Mouse (Mus musculus) ovary, postnatal 10 days (tissue): ENCODE measurements around the gene Tekt2.

Experiments
- DNase-seq: peaks from one replicate; pipeline ENCODE4 v3.0.0; 2022; ENCODE audit warnings: low spot score

The Tekt2 gene

DNA sequence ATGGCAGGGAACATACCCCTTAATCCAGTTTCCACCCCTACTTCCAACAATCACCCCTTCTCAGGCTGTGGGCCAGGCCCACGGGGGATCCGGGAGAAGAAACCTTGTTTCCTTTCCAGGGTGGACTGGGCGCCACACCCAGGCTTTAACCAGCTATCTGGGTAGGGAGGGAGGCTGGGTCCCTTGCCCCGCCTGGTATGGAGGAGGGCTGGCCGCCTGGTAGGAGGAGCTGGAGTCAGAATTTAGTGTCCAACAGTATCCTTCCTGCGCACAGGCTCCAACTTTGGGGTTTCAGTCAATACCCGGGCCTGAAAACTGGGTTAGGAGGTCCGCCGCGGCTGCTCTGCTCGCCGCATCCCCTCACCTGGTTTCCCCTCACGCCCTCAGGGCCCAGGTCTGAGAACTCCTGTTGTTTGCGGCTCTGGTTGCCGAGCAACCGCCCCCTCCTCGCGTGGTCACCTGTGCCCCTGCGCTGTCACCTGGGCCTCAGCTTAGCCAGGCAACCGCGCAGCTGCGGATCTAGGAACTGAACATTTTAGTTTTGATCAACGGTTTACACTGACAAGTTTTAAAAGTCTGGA, at the start of gene Tekt2:
Gene Tekt2, minus strand, starts transcription at position 408 of the 581 bp plus-strand sequence.
- DNase-seq, result no peak

DNA sequence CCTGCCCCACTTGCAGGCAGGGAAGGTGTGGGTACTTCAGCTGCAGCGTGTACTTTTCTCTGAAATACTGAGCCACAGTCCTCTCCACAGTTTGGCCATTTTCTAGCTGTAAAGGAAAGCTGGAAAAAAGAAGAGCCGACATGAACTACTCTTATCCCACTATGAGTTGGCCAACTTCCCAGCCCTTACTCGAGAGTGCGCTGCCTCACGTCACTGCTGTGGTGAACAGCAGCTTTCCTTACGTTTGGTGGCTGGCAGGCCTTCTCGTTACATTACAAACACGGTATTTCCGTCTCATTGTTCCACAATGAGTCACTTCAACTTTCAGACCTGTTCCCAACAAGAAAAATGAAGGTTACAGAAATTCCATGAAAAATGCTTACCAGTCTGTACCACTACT, 46.0 kb upstream of the Tekt2 start:
- no peak for DNase-seq

DNA sequence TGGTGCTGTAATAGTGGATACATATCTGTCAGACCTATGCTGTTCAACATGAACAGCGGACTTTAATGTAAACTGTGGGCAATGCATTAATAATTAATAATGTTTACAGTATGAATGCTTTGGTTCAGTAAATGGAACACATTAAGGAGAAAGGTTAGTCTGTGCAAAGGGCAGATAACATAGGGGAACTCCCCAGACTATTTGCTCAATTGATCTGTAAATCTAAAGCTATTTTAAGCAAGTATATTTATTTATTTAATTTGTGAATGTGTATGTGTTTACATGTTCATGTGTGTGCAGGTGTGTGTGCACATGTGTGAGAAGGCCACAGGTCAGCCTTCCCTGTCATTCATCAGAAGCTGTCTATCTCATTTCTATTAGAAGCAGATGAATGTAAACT, 34.6 kb upstream of the Tekt2 start:
- no peak for DNase-seq

DNA sequence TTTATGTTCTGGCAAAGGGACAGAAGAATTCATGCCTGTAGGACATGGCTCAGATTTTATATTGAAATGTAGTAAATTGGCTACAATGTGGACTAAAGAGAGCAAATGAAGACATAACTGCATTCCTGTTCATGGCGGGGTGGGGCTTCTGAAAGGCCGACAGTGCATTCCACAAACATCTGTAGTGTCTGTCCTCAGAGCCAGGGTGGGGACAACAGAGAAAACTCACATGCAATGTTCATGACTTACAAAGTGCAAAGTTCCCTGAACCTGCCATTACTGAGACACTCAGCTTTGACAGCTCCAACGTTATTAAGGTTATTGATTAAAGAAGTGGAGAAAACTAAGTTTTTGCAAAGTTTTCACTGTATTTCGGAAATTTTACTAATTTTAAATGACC, 18.0 kb upstream of the Tekt2 start:
- DNase-seq, result no peak

DNA sequence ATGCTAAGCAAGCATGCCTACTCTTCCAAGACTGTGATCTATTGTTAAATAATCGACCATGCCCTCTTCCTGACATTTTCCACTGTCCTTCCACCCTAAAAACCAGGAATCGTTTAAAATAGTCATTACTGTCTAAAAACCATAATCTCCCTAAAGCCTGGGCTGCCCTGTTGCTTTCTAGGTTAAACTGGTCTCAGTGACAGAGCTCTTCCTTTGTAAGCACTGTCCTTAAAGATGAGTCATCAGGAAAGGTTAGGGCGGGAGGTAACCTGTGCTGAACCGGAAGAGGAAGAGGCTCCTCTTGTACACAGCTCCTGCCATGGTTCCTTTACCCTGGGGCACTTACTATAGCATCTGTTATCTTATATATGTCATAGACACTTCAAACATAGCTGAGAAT, 14.0 kb upstream of the Tekt2 start:
- no peak for DNase-seq

DNA sequence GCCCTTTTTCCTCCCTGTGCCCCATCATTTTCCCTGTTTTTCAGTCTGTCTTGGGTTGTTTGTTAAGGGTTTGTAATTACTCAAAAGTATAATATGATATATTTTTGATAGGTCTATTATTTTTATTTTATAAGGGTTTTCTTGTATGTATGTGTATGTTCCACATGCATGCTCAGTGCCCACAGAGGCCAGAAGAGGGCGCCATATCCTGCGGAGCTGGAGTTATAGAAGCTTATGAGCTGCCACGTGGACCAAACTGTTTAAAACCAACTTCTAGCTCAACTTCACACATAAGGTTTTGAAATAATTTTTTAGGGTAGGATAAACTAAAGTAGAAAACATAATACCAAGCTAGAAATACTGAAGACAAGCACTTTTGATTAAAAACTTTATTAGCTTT, 6.9 kb upstream of the Tekt2 start:
- DNase-seq, result no peak

DNA sequence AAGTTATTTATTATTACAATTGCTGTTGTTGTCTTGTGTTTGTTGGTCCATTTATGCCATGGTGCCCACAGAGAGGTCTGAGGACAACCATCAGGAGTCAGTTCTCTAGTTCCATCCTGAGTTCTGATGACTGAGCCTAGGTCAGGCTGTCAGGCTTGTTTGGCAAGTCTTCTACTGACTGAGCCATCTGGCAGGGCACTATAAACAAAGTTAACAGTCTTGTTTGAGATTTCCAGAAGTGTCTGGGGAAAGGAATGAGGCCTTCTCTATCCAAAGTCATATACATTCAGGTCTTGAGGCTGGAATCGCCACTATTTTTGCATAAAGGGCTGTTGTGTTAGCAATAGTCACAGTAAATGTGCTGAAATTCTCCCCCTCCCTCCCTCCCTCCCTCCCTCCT, 6.3 kb upstream of the Tekt2 start:
- no peak for DNase-seq

DNA sequence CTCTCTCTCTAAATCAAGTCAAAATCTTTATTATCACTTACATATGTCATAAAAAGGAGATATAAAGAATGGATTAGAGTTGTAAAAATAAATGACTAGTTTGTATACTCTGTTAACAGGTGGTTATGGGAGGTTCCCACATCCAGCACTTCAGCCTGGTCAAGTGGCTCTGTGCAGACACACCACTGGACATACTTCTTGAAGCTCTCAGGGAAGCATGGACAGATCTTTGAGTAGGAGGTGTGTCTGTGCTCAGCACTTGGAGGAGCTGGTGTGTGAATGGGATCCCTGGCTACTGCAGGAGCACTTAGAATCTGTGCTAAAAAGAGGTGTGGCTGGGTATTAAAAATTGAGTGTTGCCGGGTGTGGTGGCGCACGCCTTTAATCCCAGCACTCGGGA, 4.8 kb upstream of the Tekt2 start:
- DNase-seq, result no peak

DNA sequence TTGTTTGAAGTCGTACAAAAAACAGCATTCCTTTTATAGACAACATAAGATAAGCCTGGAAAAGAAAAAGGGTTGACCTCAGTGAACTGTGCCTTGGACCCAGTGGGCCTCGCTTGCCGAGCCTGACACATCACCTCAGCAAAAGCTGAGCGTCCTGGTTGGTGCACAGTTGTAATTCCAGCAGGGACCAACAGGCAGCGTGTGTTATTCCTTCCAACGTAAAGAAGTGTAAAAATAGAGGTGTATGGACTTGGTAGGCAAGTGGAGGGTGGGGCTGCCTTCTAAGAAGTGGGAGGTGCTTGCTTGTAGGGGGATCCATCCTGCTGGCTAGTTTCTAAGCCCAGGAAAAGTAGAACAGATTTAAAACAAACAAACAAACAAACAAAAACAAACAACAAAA, 548 bp upstream of the Tekt2 start:
- no peak for DNase-seq

DNA sequence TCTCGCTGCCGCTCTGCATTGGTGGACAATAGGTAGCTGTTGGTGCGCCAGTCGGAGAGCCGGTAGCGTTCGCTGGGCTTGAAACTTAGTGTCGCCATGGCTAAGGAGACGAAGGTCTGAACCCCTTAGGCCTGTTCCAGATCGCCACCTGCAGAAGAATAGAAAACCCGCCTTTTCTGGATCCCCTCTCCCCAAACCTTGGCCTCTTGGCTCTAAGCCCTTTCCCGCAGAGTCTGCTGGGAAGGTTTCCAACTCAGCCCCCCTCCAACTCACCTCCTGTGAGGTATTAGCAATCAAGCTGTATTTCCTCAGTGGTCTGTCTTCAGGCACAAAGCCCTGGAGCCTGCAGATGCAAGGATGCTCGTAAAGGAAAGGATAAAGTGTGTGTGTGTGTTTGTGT, 627 bp downstream of the Tekt2 start:
- no peak for DNase-seq

DNA sequence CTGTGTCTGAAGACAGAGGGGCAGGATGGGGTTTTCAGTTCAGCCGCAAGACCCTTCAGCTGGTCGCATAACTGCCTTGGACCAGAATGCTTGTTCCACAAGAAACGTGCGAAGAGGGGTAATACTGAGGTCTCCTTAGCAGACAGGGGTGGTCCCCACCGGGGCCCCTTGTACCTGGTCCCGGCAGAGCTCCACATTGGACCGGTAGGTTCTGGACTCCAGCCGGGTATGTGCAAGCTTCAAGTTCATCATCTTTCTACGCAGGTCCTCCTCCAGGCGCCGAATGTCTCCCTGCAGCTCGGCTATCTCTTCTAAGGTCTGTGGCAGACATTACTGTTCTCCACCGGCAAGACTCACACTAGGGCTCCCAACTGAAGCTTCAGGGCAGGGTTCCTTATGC, 2.8 kb downstream of the Tekt2 start:
- no peak for DNase-seq

DNA sequence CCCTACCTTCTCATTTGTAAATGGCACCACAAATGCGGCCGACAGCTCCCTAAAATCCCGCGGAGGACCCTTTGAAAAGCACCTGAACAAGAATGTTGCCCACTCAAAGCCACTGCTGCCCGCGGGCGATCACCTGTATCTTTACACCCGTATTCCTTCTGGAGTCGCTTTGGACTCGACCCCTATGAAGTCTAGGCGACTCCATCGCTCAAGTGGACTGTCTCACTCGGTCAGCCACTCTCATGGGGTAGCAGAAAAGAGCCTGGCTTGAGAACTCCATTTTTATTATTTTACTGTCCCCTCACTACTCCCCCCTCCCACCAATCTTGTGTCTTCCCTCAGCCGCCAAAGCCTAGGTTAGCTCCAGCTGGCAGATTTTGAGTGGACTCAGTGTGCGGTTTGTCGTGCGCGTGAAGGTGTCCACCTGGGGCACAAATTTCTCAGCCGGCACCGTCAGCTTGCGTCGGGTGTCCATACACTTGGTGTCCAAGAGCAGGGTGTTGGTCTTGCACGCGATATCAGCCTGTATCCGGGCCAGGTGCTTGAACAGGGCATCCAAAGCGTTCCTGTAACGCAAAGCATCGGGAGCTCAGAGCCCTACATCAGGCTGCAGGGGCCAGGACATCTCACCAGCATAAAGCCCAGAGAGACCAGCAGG, 3.5 kb downstream of the Tekt2 start:
- DNase-seq, result no peak

DNA sequence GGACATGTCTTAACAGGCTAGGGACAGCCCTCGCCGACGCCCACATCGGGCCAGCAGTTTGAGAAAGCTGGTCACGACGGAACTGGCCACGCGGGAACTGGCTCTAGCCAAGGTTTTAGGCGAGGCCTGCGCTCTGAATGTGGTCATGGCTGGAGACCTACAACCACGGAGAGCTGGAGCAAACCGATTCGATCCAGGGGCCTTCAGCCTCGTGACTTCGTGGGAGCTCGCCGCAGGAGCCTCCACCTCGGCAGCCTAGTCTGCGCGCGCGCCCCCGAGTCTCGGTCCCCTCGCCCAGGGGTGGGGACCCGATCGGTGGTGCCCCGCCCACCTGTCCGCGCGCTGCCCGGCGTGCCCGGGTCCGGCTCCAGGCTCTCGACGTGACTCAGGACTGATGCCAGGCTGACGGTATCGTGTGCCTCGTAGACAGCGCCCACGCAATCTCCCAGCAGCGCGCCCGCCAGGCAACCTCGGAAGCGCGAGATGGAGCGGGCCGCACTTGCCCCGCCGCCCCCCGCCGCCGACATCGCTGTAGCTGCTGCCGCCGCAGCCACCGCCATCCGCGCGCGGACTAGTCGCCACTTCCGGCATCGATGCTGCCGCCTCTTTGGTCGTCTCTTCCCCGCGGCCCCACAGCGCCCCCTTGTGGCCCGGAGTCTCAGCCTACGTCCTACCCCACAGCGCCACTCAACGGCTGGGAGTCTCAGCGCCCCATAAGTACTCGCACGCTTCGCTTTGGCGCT, 4.2 kb downstream of the Tekt2 start, which contains the start of gene Adprhl2:
Gene Adprhl2, minus strand, starts transcription at position 593 of the 743 bp plus-strand sequence.
- DNase-seq, result peak; percentile 100

DNA sequence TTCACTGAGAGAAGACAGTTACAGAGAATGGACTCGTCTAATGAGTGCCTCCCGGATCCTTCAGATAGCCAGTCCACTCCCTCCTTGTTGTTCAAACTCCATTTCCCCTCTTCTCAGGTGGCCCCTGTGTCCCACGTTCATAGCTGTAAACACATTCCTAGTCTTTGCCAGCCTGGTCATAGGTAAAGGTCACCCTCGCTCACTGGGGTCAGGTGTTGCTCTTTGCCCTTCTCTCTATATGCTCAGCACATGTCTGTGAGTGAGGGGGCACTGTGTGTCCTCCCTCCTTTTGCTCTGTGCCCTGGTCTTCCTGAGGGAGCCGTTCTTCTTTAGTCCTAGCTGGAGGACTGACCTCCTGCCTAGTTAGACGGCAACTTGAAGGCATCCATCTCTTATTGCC, 5.7 kb downstream of the Tekt2 start:
- no peak for DNase-seq

DNA sequence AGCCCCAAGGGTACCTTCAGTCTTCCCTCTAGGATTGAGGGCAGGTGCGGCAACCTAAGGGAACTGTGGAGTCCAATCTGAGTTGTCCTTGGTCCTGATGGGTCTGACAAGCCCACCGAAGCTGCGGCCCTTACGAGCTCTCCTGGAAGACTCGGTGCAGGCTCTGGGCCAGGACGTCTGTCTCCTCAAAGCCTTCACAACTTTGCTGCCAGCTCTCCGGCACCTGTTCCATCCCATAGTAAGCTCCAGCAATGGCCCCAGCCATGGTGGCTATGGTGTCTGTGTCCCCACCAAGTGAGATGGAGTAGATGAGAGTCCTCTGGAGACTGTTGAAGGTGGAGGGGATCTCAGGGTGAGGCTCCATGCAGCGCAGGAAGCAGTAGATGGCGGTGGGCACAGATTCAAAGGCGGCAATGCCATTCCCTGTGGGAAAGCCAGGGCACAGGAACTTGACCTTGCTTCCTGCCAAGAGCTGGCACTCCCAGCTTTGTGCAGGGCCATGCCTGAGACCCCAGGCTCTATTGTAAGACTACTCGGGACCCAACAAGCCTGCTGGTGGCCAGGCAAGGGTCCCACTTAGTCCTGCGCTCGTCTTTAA, 8.9 kb downstream of the Tekt2 start:
- no peak for DNase-seq

DNA sequence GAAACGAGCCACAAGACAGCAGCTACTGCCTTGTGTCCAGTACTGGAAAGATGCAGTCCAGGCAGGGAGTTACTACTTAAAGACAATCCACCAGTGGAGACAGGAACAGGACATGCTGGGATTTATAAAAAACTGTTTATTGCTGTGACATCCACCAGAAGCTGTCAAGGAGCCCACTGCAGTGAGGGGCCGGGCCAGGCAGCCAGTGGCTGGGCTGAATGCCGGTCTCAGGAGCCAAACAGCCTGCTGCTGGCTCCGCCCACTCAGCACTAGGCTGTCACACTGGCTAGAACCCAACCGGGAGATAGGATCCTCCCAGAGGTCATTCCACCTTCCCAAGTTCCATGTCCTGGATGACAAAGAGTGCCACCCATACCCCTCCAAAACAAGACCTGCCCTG, 9.6 kb downstream of the Tekt2 start:
- no peak for DNase-seq

DNA sequence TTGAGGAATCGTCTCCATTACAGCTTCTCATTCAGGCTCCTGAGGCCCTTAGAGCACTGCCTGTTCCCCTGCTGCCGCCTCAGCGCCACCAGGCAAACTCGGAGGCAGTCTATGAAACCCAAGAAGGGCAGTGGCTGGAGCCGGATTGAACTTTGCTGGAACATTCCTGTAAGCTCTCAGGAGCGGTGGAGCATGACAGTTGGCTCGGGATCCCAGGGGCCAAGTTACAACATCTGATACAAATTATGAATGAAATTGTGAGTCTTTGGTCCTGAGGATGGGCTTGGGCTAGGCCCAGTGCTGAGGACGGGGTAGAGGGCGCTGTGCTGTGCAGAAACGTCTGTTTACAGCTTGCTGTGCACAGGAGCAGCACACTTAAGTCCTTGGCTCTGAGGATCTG, 11.1 kb downstream of the Tekt2 start:
- DNase-seq, result no peak

DNA sequence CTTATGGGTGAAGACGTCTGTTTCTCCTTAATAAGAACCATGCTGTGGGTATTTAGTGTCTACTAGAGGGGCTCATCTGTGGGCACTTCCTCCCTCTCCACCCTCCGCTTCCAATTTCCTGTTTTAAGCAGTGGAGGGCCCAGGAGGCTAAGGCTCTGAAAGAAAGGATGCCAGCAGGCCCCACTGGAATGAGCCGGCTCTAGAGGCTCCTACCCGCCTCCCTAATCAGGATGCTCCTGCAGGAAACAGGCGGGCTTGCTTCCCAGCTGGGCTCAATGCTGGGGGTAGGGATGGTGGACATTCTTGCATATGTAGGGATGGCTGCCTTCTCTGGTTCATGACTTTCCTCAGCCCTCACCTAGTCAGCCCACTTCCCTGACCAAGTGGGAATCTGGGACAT, 12.3 kb downstream of the Tekt2 start:
- no peak for DNase-seq

DNA sequence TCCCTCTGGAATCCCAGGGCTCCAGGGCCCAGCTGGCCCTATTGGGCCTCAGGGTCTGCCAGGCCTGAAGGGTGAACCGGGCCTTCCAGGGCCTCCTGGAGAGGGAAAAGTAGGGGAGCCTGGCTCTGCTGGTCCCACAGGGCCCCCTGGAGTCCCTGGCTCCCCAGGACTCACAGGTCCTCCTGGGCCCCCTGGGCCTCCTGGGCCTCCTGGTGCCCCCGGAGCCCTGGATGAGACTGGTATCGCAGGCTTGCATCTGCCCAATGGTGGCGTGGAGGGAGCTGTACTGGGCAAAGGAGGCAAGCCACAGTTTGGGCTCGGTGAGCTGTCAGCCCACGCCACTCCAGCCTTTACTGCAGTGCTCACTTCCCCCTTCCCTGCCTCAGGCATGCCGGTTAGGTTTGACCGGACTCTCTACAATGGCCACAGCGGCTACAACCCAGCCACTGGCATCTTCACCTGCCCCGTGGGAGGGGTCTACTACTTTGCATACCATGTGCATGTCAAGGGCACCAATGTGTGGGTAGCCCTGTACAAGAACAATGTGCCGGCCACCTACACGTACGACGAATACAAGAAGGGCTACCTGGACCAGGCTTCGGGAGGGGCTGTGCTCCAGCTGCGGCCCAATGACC, 13.8 kb downstream of the Tekt2 start:
- DNase-seq, result no peak

DNA sequence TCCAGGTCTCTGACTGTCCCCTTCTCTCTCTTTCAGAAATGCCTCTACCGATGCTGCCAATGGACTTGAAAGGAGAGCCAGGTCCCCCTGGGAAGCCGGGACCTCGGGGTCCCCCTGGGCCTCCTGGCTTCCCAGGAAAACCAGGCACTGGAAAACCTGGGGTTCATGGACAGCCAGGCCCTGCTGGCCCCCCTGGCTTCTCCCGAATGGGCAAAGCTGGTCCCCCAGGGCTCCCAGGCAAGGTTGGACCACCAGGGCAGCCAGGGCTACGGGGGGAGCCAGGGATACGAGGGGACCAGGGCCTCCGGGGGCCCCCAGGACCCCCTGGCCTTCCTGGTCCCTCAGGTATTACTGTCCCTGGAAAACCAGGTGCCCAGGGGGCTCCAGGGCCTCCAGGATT, 15.1 kb downstream of the Tekt2 start:
- no peak for DNase-seq

DNA sequence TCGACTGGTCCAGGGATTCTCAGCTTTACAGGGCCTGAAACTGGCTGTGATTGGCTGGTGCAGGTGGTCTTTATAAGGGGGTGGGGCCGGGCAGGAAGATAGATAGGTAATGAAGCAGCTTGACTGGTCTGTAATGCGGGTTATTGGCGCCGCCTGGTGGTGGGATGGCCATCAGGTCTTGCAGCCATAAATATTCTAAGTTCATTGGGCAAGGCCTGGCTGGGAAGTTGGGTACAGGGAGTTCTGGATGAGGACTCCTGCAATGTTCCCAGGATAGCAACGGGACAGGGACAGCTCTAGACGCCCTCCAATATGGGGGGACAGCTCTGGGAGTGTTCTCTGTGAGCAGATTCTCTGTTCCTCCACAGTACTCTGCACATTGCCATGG, 15.6 kb downstream of the Tekt2 start:
- peak; percentile 76 for DNase-seq

DNA sequence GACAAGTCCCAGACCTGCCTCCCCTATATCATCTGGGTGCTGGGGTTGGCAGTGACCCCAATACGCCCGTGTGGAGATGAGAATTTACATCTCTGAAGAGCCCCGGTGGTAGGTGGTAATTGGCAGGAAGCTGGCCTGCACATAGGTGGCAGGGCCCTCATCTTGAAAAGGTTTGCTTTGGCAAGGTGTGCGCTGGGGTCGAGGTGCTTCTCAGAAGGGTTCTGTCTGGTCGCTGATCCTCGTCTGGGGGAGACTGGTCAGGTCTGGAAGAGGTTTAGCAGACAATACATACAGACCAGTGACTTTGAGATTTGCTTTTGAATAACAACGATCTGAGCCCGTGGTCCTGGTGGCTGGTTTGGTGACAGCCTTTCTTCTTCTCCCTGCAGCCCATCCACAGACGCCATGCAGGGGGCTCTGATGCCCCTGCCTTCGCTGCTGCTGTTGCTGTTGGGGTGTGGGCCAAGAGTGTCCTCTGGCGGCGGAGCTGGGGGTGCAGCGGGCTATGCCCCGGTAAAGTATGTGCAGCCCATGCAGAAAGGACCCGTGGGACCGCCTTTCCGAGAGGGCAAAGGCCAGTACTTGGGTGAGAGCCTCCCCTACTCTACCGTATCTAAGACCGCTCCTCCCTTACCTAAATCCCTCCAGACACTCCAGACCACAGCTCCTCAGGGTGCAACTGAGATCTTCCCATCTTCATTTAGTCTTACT, 16.1 kb downstream of the Tekt2 start:
- DNase-seq, result no peak
